Mouse (Mus musculus) cerebellum, adult 2 months (tissue): Measurements from ENCODE around the gene Cfap61. TPM values are rescaled to one million over a fixed set of nuclear protein-coding genes. Genes with fewer than 3 reads are reported as not detected.
A peak's percentile ranks its signal among the peaks of the same experiment; 100 is the strongest.

Source experiments
- DNase-seq, 2 experiments: peaks; one replicate each; pipeline ENCODE4 v3.0.0; 2021
- H3K27ac ChIP-seq: fragments of 200-500 bp; 2 replicates; pipeline ENCODE4 v1.5.1; 2012; ENCODE audit warnings: low read length, control low read depth, inconsistent platforms; ENCODE audit not compliant: insufficient read depth
- H3K27me3 ChIP-seq: fragments of 200-500 bp; 2 replicates; pipeline ENCODE4 v1.6.1; 2012; ENCODE audit warnings: inconsistent platforms, mild to moderate bottlenecking, low read length, moderate library complexity; ENCODE audit not compliant: control insufficient read depth, insufficient read depth
- H3K4me1 ChIP-seq: fragments of 200-500 bp; 2 replicates; pipeline ENCODE4 v1.6.1; 2011; ENCODE audit warnings: low read length; ENCODE audit not compliant: control insufficient read depth, insufficient read depth
- H3K4me3 ChIP-seq: fragments of 200-500 bp; replicated peaks from 2 replicates; pipeline ENCODE3; 2011; ENCODE audit warnings: mild to moderate bottlenecking, low read depth, low read length, control low read depth; ENCODE audit not compliant: insufficient read depth
- CTCF ChIP-seq: fragments of 200-500 bp; IDR thresholded peaks from 2 replicates; pipeline ENCODE4 v1.5.1; 2011; ENCODE audit warnings: low read depth, mild to moderate bottlenecking, control low read depth, low read length, moderate library complexity, borderline replicate concordance; ENCODE audit not compliant: insufficient read depth
- POLR2A ChIP-seq: fragments of 200-500 bp; IDR thresholded peaks from 2 replicates; pipeline ENCODE4 v1.6.1; 2011; ENCODE audit warnings: low read length, control low read depth, borderline replicate concordance; ENCODE audit not compliant: insufficient read depth
- WGBS: fragments of 180-500 bp; shearing (Covaris S2); methylation state at CpG from one replicate; pipeline ENCODE4 v1.1.7; 2018; 5-methylcytosine and 5-hydroxymethylcytosine counted together
- polyA plus RNA-seq: library from polyadenylated mRNA; depleted of rRNA; stranded (reverse); fragments of >200 nt; gene quantifications from 2 replicates; pipeline ENCODE4 v1.2.3, GENCODE M21; 2012

Gene Cfap61
- polyA plus RNA-seq, 1 experiment: 1.0 TPM

GRCm38 (mm10) chr2:145955844-145956243, 21.3 kb downstream of the Cfap61 start:
- no peak for DNase-seq
- WGBS: 69% methylated on average over 10 of the region's 10 CpGs
- Histone ChIP-seq H3K4me1 (no peaks in the 10 kb centered on the region), H3K27ac (no peak overlapping the region), H3K27me3 (no peaks in the 10 kb centered on the region; the same call in 1 of the 2 replicates), H3K4me3 (no peak overlapping the region)
- TF ChIP-seq POLR2A (no peak), CTCF (no peak)

GRCm38 (mm10) chr2:145956318-145956717, 21.7 kb downstream of the Cfap61 start:
- H3K27ac ChIP-seq: no peak overlapping the region
- H3K27me3 ChIP-seq: no peaks in the 10 kb centered on the region; the same call in 1 of the 2 replicates
- DNase-seq: no peak
- no peak for TF ChIP-seq CTCF
- TF ChIP-seq POLR2A: no peak
- 72% methylated on average over 5 of the region's 5 CpGs for WGBS
- no peaks in the 10 kb centered on the region for H3K4me1 ChIP-seq
- no peak overlapping the region for H3K4me3 ChIP-seq

DNA sequence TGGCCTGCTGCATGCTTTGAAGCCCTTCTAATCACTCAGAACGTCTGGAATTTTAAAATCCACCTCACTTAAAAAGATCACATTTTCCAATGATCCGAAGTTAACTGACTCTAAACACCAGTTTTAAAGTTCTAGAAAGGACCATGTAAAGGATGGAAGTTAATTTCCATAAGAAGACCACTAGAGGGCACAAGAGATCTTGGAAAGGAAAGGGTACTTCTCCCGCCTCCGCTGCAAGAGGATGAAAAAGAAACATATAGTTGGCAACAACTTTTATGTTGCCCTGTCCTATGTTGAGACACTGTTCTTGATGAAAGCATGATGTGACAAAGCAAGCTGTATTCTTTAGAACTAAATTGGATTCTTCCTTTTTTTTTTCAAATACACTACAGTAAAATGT, 22.9 kb downstream of the Cfap61 start:
- WGBS: 6% methylated on average over 4 of the region's 4 CpGs
- no peak overlapping the region for H3K27ac ChIP-seq
- TF ChIP-seq CTCF: no peak
- no peak for TF ChIP-seq POLR2A
- peak in 1 of 2 experiments; percentile 28 for DNase-seq
- H3K27me3 ChIP-seq: no peaks in the 10 kb centered on the region; the same call in 1 of the 2 replicates
- H3K4me3 ChIP-seq: no peak overlapping the region
- no peaks in the 10 kb centered on the region for H3K4me1 ChIP-seq

- TF ChIP-seq POLR2A (no peak), CTCF (no peak)
- Histone ChIP-seq H3K27me3 (no peaks in the 10 kb centered on the region; the same call in 1 of the 2 replicates), H3K4me1 (no peaks in the 10 kb centered on the region), H3K4me3 (no peak overlapping the region), H3K27ac (no peak overlapping the region)
- 21% methylated on average over 6 of the region's 6 CpGs for WGBS
- no peak for DNase-seq
Observed at GRCm38 (mm10) chr2:145958097-145958496, 23.5 kb downstream of the Cfap61 start.

DNA sequence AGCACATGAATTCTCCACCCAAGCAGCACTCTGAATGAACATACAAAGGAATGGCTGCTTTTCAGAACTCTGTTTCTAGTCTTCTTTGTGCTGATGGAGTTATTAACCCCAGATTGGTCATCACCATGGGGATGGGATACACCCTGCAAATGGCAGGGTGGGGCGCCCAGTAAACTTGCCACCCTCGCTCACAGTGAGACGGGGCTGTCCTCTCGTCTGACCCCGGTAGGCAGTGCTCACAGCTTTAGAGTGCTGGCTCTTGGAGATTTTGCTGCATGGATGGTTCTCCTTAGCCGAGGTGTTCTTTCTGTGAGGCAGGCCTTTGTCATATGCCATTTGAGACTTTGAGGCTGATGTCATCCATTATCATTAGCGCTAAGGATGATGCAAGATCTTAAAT, 24.0 kb downstream of the Cfap61 start:
- no peak for DNase-seq
- 50% methylated on average over 7 of the region's 7 CpGs for WGBS
- H3K27ac ChIP-seq: no peak overlapping the region
- no peaks in the 10 kb centered on the region for H3K4me1 ChIP-seq
- TF ChIP-seq CTCF (no peak), POLR2A (no peak)
- H3K4me3 ChIP-seq: no peak overlapping the region
- no peaks in the 10 kb centered on the region; the same call in 1 of the 2 replicates for H3K27me3 ChIP-seq

DNA sequence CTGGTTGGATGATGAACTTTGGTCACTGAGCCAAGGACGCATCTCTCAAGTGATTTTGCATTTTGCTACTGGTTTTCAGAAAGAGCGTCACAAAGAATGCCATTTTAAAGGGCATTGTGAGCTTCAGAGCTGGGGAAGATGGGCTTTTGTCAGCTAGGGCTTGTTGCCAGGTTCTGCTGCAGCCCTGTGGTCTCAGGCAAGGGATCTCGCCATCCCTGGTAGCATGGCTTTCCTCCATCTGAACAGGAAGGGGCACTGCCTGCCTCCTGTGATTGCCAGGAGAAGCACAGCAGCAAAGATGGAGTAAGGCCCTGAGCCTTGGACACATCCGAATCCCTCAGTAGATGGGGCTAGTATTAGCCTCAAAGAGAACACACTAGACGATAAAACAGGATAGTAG, 27.3 kb downstream of the Cfap61 start:
- 71% methylated on average over 5 of the region's 5 CpGs for WGBS
- H3K27me3 ChIP-seq: no peaks in the 10 kb centered on the region; the same call in 1 of the 2 replicates
- no peak overlapping the region for H3K27ac ChIP-seq
- no peak for DNase-seq
- no peaks in the 10 kb centered on the region for H3K4me1 ChIP-seq
- TF ChIP-seq CTCF: no peak
- no peak for TF ChIP-seq POLR2A
- H3K4me3 ChIP-seq: no peak overlapping the region

- no peak overlapping the region for H3K27ac ChIP-seq
- DNase-seq: peak; percentile 85 to 91
- no peak overlapping the region for H3K4me3 ChIP-seq
- peaks cover 22% of the 10 kb centered on the region for H3K4me1 ChIP-seq
- TF ChIP-seq CTCF (no peak), POLR2A (no peak)
- H3K27me3 ChIP-seq: no peaks in the 10 kb centered on the region
- 10% methylated on average over 12 of the region's 12 CpGs for WGBS
Observed at GRCm38 (mm10) chr2:145970751-145971150, 36.2 kb downstream of the Cfap61 start.

DNA sequence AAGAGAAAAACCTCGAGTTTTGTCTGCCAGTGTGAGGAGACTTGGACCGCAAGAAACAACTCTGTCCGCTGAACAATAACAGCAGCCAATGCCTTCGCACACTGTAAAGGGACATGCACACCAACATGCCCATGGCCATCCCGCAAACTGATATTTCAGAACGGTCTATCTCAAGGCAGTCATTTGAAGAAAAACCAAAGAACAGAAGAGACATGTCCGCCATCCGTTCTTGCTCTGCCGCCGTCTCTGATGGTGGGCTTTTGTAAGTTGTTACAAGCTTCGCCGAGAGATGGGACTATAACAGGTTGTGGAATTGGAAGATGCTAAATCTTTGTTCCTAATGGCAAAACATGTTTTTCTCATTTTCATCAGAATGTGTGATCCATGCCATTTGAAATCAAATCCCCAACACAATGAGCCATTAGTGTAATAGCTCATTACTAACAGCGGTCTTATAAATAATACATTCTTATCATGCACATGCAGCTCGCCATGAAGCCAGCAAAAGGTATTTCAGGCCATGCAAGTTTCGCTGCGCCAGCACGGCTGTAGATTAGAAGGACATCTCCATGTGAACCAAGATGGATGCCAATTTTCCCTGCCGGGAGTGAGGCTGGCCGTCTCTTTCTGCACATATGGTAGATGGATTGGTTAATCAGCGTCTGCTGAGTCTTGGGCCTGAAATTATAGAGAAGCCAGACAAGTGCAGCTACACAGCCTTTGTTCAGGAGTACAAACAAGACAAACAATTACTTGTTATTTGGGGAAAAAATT, 36.8 kb downstream of the Cfap61 start:
- TF ChIP-seq CTCF: no peak
- no peak for TF ChIP-seq POLR2A
- Histone ChIP-seq H3K4me1 (peaks cover 22% of the 10 kb centered on the region), H3K27ac (no peak overlapping the region), H3K27me3 (no peaks in the 10 kb centered on the region; the same call in 1 of the 2 replicates), H3K4me3 (peak overlapping the region; percentile 36)
- peak; percentile 72 to 91 for DNase-seq
- WGBS: 12% methylated on average over 20 of the region's 20 CpGs
